Mouse (Mus musculus): ENCODE measurements around the gene Klhdc4.
A peak's percentile ranks its signal among the peaks of the same experiment; 100 is the strongest.

Gene Klhdc4

GRCm38 (mm10) chr8:121829048-121829776 is at the start of gene Klhdc4:
Gene Klhdc4 (minus strand): TSS chr8:121829569.
- DNase-seq (ENCODE audit: low spot score): peak; percentile 86

DNA sequence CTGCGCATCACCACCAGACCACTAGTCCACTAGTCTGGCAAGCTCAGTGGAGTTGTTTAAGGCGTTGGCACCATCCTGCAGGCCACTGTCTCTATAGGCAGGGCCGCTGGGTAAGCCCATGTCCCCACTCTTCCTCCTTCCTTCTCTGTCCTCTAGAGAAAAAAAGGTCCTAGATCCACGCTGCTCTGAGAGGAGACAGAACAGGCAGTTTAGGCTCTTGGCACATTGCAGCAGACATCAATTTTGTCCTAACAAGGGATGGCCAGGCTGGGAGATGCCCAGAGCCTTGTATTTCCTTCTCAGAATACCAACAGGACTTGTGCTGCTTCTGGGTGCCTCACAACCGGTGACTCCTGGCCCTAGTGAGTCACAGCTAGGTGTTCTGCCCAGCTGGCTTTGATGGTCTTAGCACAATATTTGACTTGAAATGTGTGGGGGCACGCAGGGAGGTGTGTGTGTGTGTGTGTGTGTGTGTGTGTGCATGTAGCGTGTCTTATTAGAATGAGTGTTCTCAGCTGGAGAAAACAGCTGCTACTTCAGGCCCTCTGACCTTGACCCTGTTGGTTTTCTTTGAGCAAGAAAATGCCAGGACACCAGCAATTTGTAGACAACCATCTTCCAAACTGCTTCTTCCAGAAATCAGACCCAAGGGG is 48.6 kb upstream of the Klhdc4 start:
- no peak for DNase-seq (ENCODE audit: low spot score)

DNA sequence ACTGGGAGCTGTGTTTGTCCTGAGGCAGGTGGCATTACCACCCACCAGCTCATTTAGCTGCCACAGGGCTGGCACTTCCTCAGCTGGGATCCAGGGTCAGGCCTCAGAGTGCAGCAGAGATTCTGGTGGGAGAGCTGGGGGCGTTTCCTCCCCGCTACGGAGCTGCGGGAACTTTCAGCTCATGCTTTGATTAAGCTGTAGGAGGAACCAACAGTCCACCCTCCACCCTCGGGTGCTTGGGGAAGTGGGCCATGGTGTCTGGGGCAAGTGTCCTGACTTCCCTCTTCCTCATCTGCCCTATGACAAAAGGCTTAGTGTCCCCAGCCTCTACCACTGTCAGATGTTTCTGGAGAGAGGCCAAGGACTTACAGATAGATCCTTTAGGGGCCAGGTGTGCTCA is 47.8 kb upstream of the Klhdc4 start:
- DNase-seq (ENCODE audit: low spot score): no peak

DNA sequence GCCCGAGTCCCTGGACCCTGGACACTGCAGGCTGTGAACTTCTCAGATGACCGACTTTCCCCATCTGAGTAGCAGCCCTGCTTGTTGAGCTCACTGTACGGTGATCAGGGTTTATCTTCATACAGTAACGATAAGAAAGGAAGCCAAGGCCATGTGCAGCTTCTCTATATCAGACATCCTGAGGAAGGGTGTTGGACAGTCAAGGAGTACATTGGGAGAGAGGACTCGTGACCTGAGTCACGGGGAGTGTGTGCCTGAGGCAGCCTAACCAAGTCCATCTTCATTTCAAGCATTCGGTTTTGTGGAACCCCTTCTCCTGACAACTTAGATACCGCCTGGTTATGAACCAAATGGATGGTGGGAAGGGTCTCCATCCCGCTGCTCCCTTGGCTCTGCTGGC is 46.1 kb upstream of the Klhdc4 start:
- no peak for DNase-seq (ENCODE audit: low spot score)

GRCm38 (mm10) chr8:121875045-121875444 is 45.7 kb upstream of the Klhdc4 start:
- DNase-seq (ENCODE audit: low spot score): no peak

DNA sequence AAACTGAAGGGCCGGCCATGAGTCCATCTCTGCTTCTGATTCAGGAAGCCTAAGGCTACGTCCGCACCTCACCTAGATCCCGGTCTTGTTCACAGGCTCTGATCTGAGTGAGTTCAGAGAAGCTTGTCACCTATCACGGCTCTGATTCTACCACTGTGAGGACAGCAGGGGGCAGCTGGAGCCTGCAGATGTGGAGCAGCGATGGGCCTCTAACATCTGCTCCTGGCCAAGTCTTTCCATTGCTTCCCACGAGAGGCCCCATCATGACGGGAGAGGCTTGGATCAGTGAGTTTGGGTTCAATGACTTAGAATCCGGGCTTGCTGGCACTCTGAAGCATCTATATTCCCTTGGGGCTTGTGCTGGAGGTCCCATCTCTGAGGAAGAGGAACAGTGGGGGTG is 44.7 kb upstream of the Klhdc4 start:
- DNase-seq (ENCODE audit: low spot score): peak; percentile 69

GRCm38 (mm10) chr8:121871833-121872440 is 42.6 kb upstream of the Klhdc4 start:
- peak; percentile 24 for DNase-seq (ENCODE audit: low spot score)

DNA sequence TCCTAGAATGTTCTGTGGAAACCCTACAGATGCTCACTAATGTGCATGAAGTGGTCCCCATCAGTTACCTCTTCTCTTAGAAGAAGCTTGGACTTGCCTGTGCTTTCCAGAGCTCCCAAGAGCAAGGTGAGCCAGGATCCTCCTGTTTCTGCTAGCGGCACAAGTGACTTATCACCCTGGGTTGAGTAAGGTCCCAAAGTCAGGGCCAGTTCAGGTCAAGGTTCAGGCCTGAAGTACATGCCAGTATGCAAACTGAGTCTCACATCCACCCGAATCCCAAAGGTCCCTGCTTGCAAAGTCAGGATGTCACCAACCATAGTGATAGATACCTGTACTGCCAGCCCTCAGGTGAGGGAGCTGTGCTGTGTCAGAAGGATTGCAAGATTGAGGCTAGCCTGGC is 40.8 kb upstream of the Klhdc4 start:
- no peak for DNase-seq (ENCODE audit: low spot score)

- no peak for DNase-seq (ENCODE audit: low spot score)
These were observed 39.5 kb upstream of the Klhdc4 start for GRCm38 (mm10) chr8:121868896-121869295.

- no peak for DNase-seq (ENCODE audit: low spot score)
These were observed 38.8 kb upstream of the Klhdc4 start for GRCm38 (mm10) chr8:121868196-121868595.

GRCm38 (mm10) chr8:121865356-121865755 is 36.0 kb upstream of the Klhdc4 start:
- no peak for DNase-seq (ENCODE audit: low spot score)

DNA sequence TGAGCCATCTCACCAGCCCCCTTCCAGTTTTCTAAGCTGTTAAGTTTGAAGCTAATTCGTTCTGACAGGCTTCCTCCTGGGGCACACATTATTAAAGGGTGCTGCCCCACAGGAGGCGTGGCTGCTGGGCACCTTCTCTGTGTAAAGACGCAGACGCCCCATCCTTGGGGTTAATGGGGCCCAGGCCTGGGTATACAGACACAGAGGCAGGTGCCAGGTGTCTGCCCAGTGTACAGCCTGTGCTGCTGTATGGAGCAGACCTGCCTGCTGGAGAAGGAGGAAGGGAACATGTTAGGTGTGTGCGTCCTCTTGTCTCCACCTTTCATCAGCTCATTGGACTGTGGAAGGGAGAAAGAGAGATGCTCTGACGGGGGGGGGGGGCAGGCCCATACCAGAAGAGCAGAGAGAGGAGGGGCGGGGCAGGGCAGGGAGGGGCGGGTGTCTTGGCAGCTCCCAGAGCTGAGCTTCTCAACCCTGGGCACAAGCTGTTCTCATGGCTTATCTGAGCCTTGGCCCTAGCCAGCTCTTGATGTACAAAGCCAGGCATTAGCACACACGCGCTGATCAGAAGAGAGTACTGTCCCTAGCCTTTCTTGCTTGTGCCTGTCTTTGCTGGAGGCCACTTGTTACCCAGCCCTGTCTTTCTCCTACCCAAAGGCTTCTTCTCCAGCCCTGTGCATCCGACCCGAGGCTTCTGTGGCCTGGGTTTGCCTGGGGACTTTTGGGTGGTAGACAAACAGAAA is 32.6 kb upstream of the Klhdc4 start:
- peak; percentile 38 for DNase-seq (ENCODE audit: low spot score)

DNA sequence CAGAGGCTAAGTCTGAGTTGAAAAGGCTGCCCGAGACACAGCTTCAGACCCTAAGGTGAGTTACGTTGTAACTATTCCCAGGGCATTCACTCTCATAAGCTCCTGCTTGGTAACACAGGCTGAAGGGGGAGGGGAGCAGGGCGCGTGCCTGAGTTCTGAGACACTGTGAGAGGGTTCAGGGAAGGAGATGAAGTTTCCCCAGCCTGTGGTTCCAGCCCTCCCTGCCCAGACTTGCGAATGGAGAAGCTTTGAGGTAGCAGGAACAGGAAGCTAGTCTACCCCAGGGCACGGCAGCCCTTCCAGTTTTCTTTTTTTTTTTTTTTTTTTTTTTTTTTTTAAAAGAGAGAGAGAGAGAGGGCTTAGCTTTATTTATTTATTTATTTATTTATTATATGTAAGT is 31.9 kb upstream of the Klhdc4 start:
- peak; percentile 57 for DNase-seq (ENCODE audit: low spot score)

DNA sequence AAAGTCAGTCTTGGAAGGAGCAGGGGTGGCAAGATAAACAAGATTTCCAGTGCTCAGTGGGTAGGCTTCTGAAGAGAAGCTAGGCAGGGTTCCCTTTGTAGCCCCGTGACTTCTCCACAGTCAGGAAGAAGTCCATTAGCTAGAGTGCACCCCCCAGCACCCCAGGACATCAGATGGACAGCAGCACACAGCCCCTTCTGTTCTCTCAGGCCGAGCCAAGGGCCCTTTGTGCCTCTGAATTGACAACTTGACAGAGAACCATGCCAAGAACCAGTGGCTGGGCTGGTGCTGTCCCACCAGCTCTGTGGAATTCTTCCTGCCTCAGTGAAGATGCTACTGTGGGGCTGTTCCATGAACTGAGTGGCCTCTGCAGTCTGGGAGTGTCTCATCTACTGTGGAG is 28.4 kb upstream of the Klhdc4 start:
- no peak for DNase-seq (ENCODE audit: low spot score)

GRCm38 (mm10) chr8:121857331-121857730 is 28.0 kb upstream of the Klhdc4 start:
- DNase-seq (ENCODE audit: low spot score): peak; percentile 35

DNA sequence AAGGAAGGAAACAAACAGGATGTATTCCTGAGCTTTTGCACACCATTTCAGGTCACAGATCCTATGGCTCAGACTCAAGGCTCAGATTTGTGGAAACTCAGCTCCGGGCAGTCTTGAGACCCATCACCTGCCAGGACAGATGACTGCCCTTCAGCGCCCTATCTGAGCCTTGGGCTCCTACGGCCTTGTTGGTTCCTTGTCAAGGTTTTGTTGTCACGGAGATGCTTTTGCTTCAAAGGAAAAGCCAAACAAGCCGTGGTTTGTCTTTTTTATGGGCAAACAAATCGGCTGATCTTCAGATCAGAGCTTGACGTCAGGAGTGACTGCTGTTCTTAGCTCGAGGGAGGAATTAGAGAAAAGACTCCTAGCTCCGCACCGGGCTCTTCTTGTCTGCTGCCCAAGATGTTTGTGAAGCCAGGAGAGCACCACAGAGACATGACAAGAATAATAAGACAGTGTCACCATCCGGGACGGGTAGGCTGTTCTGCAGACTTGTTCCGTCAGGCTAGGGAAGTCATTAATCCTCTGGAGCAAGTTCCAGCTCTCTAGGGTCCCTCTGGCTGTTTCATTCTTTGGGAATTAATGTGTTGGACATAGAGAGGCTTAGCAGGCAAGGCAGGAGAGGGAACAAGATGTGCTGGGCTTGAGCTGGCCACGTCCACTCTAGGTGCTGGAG is 26.8 kb upstream of the Klhdc4 start:
- DNase-seq (ENCODE audit: low spot score): no peak

GRCm38 (mm10) chr8:121853586-121853985 is 24.2 kb upstream of the Klhdc4 start:
- no peak for DNase-seq (ENCODE audit: low spot score)

- DNase-seq (ENCODE audit: low spot score): no peak
These were observed 23.1 kb upstream of the Klhdc4 start for GRCm38 (mm10) chr8:121852464-121852863.

- DNase-seq (ENCODE audit: low spot score): no peak
These were observed 22.3 kb upstream of the Klhdc4 start for GRCm38 (mm10) chr8:121851716-121852115.

GRCm38 (mm10) chr8:121850821-121851470 is 21.6 kb upstream of the Klhdc4 start:
- DNase-seq (ENCODE audit: low spot score): peak; percentile 98

- DNase-seq (ENCODE audit: low spot score): no peak
These were observed 21.1 kb upstream of the Klhdc4 start for GRCm38 (mm10) chr8:121850436-121850820.

DNA sequence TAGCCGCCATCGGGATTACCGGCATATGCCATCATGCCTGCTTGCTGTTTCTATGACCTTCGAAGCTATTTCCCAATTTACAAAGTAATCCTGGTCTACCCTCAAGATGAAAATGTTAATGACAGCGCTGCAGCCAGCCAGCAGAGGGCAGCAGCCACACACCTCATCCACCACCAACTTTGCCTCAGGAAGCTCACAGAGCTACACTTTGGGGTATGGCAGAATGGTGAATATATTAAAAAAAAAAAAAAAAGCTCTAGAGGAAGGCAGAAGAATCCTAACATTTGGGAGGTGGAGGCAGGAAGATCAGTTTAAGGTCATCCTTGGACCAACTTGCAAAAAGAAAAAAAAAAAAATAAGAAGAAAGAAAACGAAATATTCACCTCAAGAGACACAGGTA is 20.6 kb upstream of the Klhdc4 start:
- DNase-seq (ENCODE audit: low spot score): peak; percentile 59
